Mouse (Mus musculus) CH12.LX (cell line): ENCODE measurements at regions not wholly inside any gene's neighbourhood (a gene's known extent, or its start where the extent isn't known, plus 50 kb on each side); places are given as distances from the start of the nearest gene placed in this dataset.

Experiments used
- DNase-seq: peaks from one replicate; pipeline ENCODE4 v3.0.0-alpha.2; 2013; ENCODE audit errors: extremely low read depth
- H3K27ac ChIP-seq: 2 replicates; pipeline ENCODE4 v1.5.1; 2012; ENCODE audit warnings: low read depth, mild to moderate bottlenecking, control low read depth, moderate library complexity; ENCODE audit not compliant: insufficient read depth
- H3K27me3 ChIP-seq: replicated peaks from 2 replicates; pipeline ENCODE3; 2012; ENCODE audit warnings: inconsistent platforms
- H3K36me3 ChIP-seq, 2 experiments: replicated peaks in 1 of 2; 2 replicates each; pipeline versions ENCODE3 to v1.6.1; 2012; ENCODE audit warnings: inconsistent platforms in 1 of 2, low read length in 1 of 2, mild to moderate bottlenecking in 1 of 2, mixed read lengths in 1 of 2, moderate library complexity in 1 of 2; ENCODE audit not compliant: control insufficient read depth in 1 of 2, insufficient read depth in 1 of 2
- H3K4me1 ChIP-seq, 2 experiments: 2 replicates each; pipeline ENCODE4 v1.6.1; 2012; ENCODE audit warnings: inconsistent platforms in 1 of 2, moderate library complexity in 1 of 2; ENCODE audit not compliant: insufficient read depth in 2 of 2, control insufficient read depth in 1 of 2
- H3K4me2 ChIP-seq: 2 replicates; pipeline ENCODE4 v1.6.1; 2012; ENCODE audit warnings: low read depth, mild to moderate bottlenecking, control low read depth; ENCODE audit not compliant: poor library complexity, insufficient read depth, severe bottlenecking
- H3K4me3 ChIP-seq, 3 experiments: fragments of 150-350 bp in 1 of 3; sonication (generic) in 1 of 3; replicated peaks in 1 of 3; 2 replicates each; pipeline versions ENCODE3 to v1.5.1; 2011 to 2012; ENCODE audit warnings: low read depth in 2 of 3, low read length in 2 of 3, mild to moderate bottlenecking in 2 of 3, moderate library complexity in 2 of 3, control low read depth in 1 of 3, improper control_type of control experiment in 1 of 3, inconsistent platforms in 1 of 3, mixed read lengths in 1 of 3; ENCODE audit not compliant: poor library complexity in 1 of 3
- H3K79me2 ChIP-seq: replicated peaks from 2 replicates; pipeline ENCODE4 v1.6.1; 2012; ENCODE audit warnings: mild to moderate bottlenecking, moderate library complexity; ENCODE audit not compliant: control insufficient read depth, poor library complexity, insufficient read depth, severe bottlenecking; ENCODE audit errors: extremely low read depth
- H3K9ac ChIP-seq: 2 replicates; pipeline ENCODE4 v1.6.1; 2012; ENCODE audit warnings: low read depth, mild to moderate bottlenecking, control low read depth, moderate library complexity; ENCODE audit not compliant: insufficient read depth
- H3K9me3 ChIP-seq: replicated peaks from 2 replicates; pipeline ENCODE3; 2012; ENCODE audit warnings: low read length, inconsistent platforms, mixed read lengths
- CTCF ChIP-seq, 2 experiments: IDR thresholded peaks in 1 of 2; conservative IDR thresholded peaks in 1 of 2; 2 replicates each; pipeline ENCODE4 v1.5.1; 2011 to 2012; ENCODE audit warnings: low read depth in 2 of 2, low read length in 2 of 2, improper control_type of control experiment in 1 of 2, inconsistent platforms in 1 of 2, mild to moderate bottlenecking in 1 of 2, moderate library complexity in 1 of 2
- GABPA ChIP-seq: IDR thresholded peaks from 2 replicates; pipeline ENCODE4 v1.6.1; 2012; ENCODE audit warnings: low read depth, low read length, improper control_type of control experiment, inconsistent platforms; ENCODE audit not compliant: insufficient replicate concordance
- MAX ChIP-seq: IDR thresholded peaks from 2 replicates; pipeline ENCODE4 v1.6.1; 2011; ENCODE audit warnings: low read length, improper control_type of control experiment
- dilution Hi-C: fragments of 300-500 bp; cut with MboI; formaldehyde crosslinking; loops from 2 replicates; pipeline ENCODE4 v1.14.3; 2020; ENCODE audit warnings: low sequenced_read_pairs; ENCODE audit not compliant: extremely low pct_unique_long_range_greater_than_20kb, extremely low pct_ligation_motif_present
- in situ Hi-C: fragments of 300-500 bp; cut with MboI; formaldehyde crosslinking; loops from 3 replicates; pipeline ENCODE4 v1.14.3; 2019; ENCODE audit warnings: low sequenced_read_pairs, low pct_ligation_motif_present, low pct_unique_long_range_greater_than_20kb, mixed read lengths

GRCm38 (mm10) chr6:78757619-78758018, 288.9 kb upstream of the Reg3g start:
- Histone ChIP-seq H3K9ac (no peak overlapping the region), H3K27me3 (no peaks in the 10 kb centered on the region), H3K36me3 (no peaks in the 10 kb centered on the region), H3K79me2 (no peaks in the 10 kb centered on the region), H3K27ac (no peak overlapping the region), H3K4me1 (no peaks in the 10 kb centered on the region), H3K9me3 (peaks cover 22% of the 10 kb centered on the region), H3K4me3 (no peak overlapping the region), H3K4me2 (no peak overlapping the region)
- in situ Hi-C loops, result no loop called here
- dilution Hi-C loops, result no loop called here
- no peak for DNase-seq
- TF ChIP-seq GABPA, result no peak
- TF ChIP-seq CTCF (conservative IDR thresholded peaks at IDR 0.05 in 1 of 2, IDR thresholded peaks at IDR 0.05 in 1 of 2; ENCODE audit: low read depth in 2 of 2, low read length in 2 of 2), result peak in 1 of 2 experiments; percentile 2; a peak in 1 of 4 replicates
- no peak for TF ChIP-seq MAX
